Mouse (Mus musculus) brain, embryonic 14.5 days (tissue): Measurements from ENCODE around the gene Pcsk2.

Source experiments
- CTCF ChIP-seq: fragments of 200-500 bp; IDR thresholded peaks from 2 replicates; pipeline ENCODE4 v1.5.1; 2012; ENCODE audit warnings: inconsistent platforms, mild to moderate bottlenecking, moderate library complexity, borderline replicate concordance; ENCODE audit not compliant: insufficient read depth, insufficient read length; ENCODE audit errors: extremely low read depth
- POLR2A ChIP-seq: fragments of 200-500 bp; IDR thresholded peaks from 2 replicates; pipeline ENCODE4 v1.6.1; 2012; ENCODE audit warnings: mild to moderate bottlenecking, inconsistent platforms, borderline replicate concordance; ENCODE audit not compliant: poor library complexity, insufficient read depth, insufficient read length, severe bottlenecking; ENCODE audit errors: extremely low read depth

DNA sequence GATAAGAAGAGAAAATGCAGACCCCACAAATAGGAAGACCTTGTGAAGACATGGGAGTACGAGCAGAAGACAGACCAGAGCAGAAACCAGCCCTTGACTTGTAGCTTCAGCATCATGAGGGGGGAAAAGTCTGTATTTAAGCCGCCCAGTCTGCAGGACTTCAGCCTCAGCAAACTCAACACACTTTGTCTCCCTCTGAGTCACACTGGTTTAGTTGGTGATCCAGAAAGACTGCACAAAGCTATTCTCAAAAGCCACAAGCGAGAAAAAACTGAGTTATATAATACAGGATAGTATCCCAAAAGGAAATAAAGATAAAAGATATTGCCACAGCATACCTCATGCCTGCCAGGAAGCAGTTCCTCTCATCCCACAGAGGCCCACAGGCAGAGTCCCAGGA, 67.5 kb downstream of the Pcsk2 start:
- TF ChIP-seq POLR2A: no peak
- TF ChIP-seq CTCF: no peak
